Mouse (Mus musculus): ENCODE measurements around the gene Mef2d.

DNA sequence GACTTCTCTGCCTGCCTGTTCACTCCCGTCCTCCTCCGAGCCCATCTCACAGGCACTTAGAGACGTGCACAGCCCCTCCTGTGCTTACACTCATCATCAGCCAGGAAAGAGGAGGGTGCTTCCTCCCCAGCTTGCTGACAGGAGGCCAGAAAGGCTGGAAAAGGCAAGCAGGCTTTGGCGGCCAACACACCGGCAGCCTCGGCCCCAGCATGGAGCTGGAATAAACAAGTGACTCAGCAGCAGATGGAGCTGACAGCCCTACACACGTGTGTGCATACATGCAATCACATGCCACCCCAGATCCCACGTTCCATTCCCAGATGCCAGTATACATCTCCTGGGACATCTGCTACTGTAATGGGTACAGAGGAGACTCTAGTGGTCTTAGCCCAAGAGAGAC lies 20.1 kb downstream of the Mef2d start:
- TF ChIP-seq POLR2A (IDR thresholded peaks at IDR 0.05; ENCODE audit: control insufficient read depth, low read depth, low read length), result no peak
- TF ChIP-seq CTCF (IDR thresholded peaks at IDR 0.05; ENCODE audit: control insufficient read depth, insufficient read depth, insufficient replicate concordance, low read depth, low read length), result no peak
